Mouse (Mus musculus): ENCODE measurements at regions not wholly inside any gene's neighbourhood (a gene's known extent, or its start where the extent isn't known, plus 50 kb on each side); places are given as distances from the start of the nearest gene placed in this dataset.

DNA sequence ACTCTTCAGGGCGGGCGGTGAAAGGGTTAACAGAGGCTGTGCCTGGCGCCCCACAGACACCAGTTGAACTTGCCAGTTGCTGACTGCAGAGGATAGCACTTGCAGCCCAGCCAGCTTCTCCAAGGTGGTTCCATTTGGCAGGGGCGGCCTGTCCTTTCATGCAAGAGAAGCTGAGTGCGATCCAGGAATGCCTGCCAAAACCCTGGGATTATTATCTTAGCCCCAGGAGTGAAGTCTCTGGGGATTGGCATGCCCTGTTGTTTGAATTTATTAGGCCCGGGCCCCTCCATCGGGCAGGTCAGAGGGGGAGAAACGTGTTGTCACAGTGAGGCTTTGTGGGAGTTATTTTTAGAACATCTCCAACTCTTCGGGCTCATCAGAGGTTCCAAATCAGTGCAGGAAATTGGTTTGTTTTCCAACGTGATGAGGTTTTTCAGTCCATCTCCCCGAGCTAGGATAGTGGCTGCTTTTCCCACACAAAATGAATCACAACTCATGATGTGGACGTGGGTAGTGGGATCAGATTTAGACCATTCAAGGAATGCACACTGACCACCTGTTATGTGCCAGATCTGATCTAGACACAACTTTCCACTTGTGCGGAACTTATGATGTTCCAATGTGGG lies 219.4 kb upstream of the Rpl38 start:
- TF ChIP-seq HCFC1 (IDR thresholded peaks at IDR 0.05; ENCODE audit: borderline replicate concordance, insufficient read depth, low read length) (no peak), CHD2 (IDR thresholded peaks at IDR 0.05; ENCODE audit: low read depth, low read length) (no peak), MAFK (IDR thresholded peaks at IDR 0.05; ENCODE audit: insufficient read depth, low read depth, low read length) (no peak), ZC3H11A (IDR thresholded peaks at IDR 0.05; ENCODE audit: borderline replicate concordance, low read depth, low read length) (no peak), ZNF384 (IDR thresholded peaks at IDR 0.05; ENCODE audit: low read depth, low read length) (no peak)
- no peak overlapping the region for H3K9ac ChIP-seq (ENCODE audit: insufficient read depth, low read depth, low read length, poor library complexity, severe bottlenecking)
- no peaks in the 10 kb centered on the region for H3K36me3 ChIP-seq (ENCODE audit: control insufficient read depth, insufficient read depth, low read length, poor library complexity, severe bottlenecking)
- no peaks in the 10 kb centered on the region for H3K9me3 ChIP-seq (ENCODE audit: control insufficient read depth, insufficient read depth, low read depth, low read length)
- no peak overlapping the region for H3K4me3 ChIP-seq (ENCODE audit: insufficient read depth in 1 of 2, low read depth in 1 of 2, low read length in 2 of 2, poor library complexity in 1 of 2, severe bottlenecking in 1 of 2)
- in situ Hi-C loops (cut with MboI; ENCODE audit: low sequenced_read_pairs in 2 of 2, unreplicated experiment in 2 of 2) = no loop called here
- no peak overlapping the region for H3K27ac ChIP-seq (ENCODE audit: insufficient read depth, low read depth, low read length, poor library complexity, severe bottlenecking)
- no peak for DNase-seq (ENCODE audit: low read depth, low spot score)
- H3K4me1 ChIP-seq (ENCODE audit: control insufficient read depth in 2 of 2, insufficient read depth in 2 of 2, low read length in 2 of 2, poor library complexity in 1 of 2) = peaks cover 2 to 10% of the 10 kb centered on the region in 2 experiments; a peak in 2 of 4 replicates

- Histone ChIP-seq H3K9me3 (ENCODE audit: control insufficient read depth, insufficient read depth, low read depth, low read length) (no peaks in the 10 kb centered on the region), H3K27ac (ENCODE audit: insufficient read depth, low read depth, low read length, poor library complexity, severe bottlenecking) (no peak overlapping the region), H3K36me3 (ENCODE audit: control insufficient read depth, insufficient read depth, low read length, poor library complexity, severe bottlenecking) (no peaks in the 10 kb centered on the region), H3K9ac (ENCODE audit: insufficient read depth, low read depth, low read length, poor library complexity, severe bottlenecking) (no peak overlapping the region), H3K4me1 (ENCODE audit: control insufficient read depth in 2 of 2, insufficient read depth in 2 of 2, low read length in 2 of 2, poor library complexity in 1 of 2) (peaks cover 2 to 12% of the 10 kb centered on the region in 2 experiments; a peak in 2 of 4 replicates), H3K4me3 (ENCODE audit: insufficient read depth in 1 of 2, low read depth in 1 of 2, low read length in 2 of 2, poor library complexity in 1 of 2, severe bottlenecking in 1 of 2) (no peak overlapping the region)
- in situ Hi-C loops (cut with MboI; ENCODE audit: low sequenced_read_pairs in 2 of 2, unreplicated experiment in 2 of 2) = no loop called here
- no peak for TF ChIP-seq ZNF384 (IDR thresholded peaks at IDR 0.05; ENCODE audit: low read depth, low read length)
- no peak for DNase-seq (ENCODE audit: low read depth, low spot score)
These were observed 220.9 kb upstream of the Rpl38 start for GRCm38 (mm10) chr11:114447461-114447847.

DNA sequence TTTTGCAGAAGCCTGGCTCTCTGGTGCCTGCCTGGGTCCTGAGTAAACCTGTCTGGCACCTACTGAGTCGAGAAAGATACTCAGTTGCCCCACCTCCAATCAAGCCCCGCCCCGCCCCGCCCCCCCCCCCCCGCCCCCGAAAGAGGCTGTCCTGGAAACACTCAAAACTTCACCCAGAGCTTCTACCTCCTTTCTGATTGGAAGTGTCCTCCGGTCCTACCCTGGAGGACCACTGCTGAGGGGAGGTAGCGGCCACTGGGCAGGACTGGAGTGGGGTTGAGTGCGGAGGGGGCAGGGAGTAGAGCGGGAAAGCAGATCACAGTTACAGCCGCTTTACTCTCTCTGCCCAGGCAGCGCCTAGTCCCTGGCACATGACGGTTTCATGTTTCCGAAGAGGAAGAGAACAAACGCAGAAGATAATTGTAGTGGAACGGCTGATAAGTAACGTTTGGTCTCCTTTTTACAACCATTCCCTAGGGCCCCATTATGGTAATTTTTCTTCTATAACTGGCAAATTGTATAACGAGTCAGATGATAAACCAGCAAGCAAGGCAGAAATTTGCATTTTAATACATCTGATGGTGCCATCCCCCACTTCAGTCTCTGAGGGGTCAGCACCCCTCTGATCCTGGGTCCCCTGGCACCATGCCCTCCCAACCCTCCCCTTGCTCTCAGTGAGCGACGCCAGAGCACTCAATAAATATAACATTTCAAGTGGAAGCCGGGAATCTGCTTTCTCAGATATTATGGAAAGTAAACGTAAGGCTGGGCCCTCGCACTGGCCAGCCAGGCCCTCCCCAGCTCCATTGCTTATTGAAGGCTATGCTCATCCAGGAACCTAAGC lies 221.5 kb upstream of the Rpl38 start:
- Histone ChIP-seq H3K9ac (ENCODE audit: insufficient read depth, low read depth, low read length, poor library complexity, severe bottlenecking) (no peak overlapping the region; the same call in 1 of the 2 replicates), H3K36me3 (ENCODE audit: control insufficient read depth, insufficient read depth, low read length, poor library complexity, severe bottlenecking) (no peaks in the 10 kb centered on the region), H3K9me3 (ENCODE audit: control insufficient read depth, insufficient read depth, low read depth, low read length) (no peaks in the 10 kb centered on the region), H3K4me1 (ENCODE audit: control insufficient read depth in 2 of 2, insufficient read depth in 2 of 2, low read length in 2 of 2, poor library complexity in 1 of 2) (peaks cover 2 to 12% of the 10 kb centered on the region in 2 experiments; a peak in 2 of 4 replicates), H3K27ac (ENCODE audit: insufficient read depth, low read depth, low read length, poor library complexity, severe bottlenecking) (no peak overlapping the region), H3K4me3 (ENCODE audit: insufficient read depth in 1 of 2, low read depth in 1 of 2, low read length in 2 of 2, poor library complexity in 1 of 2, severe bottlenecking in 1 of 2) (peak overlapping the region; percentile 16 to 41; a peak in 2 of 4 replicates)
- in situ Hi-C loops (cut with MboI; ENCODE audit: low sequenced_read_pairs in 2 of 2, unreplicated experiment in 2 of 2) = no loop called here
- no peak for DNase-seq (ENCODE audit: low read depth, low spot score)
- no peak for TF ChIP-seq CHD2 (IDR thresholded peaks at IDR 0.05; ENCODE audit: low read depth, low read length)

- no peaks in the 10 kb centered on the region for H3K9me3 ChIP-seq (ENCODE audit: control insufficient read depth, insufficient read depth, low read depth, low read length)
- no peak overlapping the region for H3K9ac ChIP-seq (ENCODE audit: insufficient read depth, low read depth, low read length, poor library complexity, severe bottlenecking)
- H3K27ac ChIP-seq (ENCODE audit: insufficient read depth, low read depth, low read length, poor library complexity, severe bottlenecking) = no peak overlapping the region
- peaks cover 2 to 12% of the 10 kb centered on the region in 2 experiments; a peak in 2 of 4 replicates for H3K4me1 ChIP-seq (ENCODE audit: control insufficient read depth in 2 of 2, insufficient read depth in 2 of 2, low read length in 2 of 2, poor library complexity in 1 of 2)
- H3K36me3 ChIP-seq (ENCODE audit: control insufficient read depth, insufficient read depth, low read length, poor library complexity, severe bottlenecking) = no peaks in the 10 kb centered on the region
- peak overlapping the region in 1 of 2 experiments; percentile 15; a peak in 1 of 4 replicates for H3K4me3 ChIP-seq (ENCODE audit: insufficient read depth in 1 of 2, low read depth in 1 of 2, low read length in 2 of 2, poor library complexity in 1 of 2, severe bottlenecking in 1 of 2)
- DNase-seq (ENCODE audit: low read depth, low spot score) = no peak
- TF ChIP-seq HCFC1 (IDR thresholded peaks at IDR 0.05; ENCODE audit: borderline replicate concordance, insufficient read depth, low read length) (no peak), CHD2 (IDR thresholded peaks at IDR 0.05; ENCODE audit: low read depth, low read length) (no peak), ZC3H11A (IDR thresholded peaks at IDR 0.05; ENCODE audit: borderline replicate concordance, low read depth, low read length) (no peak), MAFK (IDR thresholded peaks at IDR 0.05; ENCODE audit: insufficient read depth, low read depth, low read length) (no peak), ZNF384 (IDR thresholded peaks at IDR 0.05; ENCODE audit: low read depth, low read length) (no peak)
- in situ Hi-C loops (cut with MboI; ENCODE audit: low sequenced_read_pairs in 2 of 2, unreplicated experiment in 2 of 2) = no loop called here
These were observed 222.2 kb upstream of the Rpl38 start for GRCm38 (mm10) chr11:114446075-114446616.

Measured in ES-E14 (cell line).